Mouse (Mus musculus) brain, embryonic 14.5 days (tissue): ENCODE results near the gene Slc39a11. TPM values are rescaled to one million over a fixed set of nuclear protein-coding genes. Genes with fewer than 3 reads are reported as not detected.

Experiments
- DNase-seq: peaks from one replicate; pipeline ENCODE4 v3.0.0-alpha.2; 2011; ENCODE audit warnings: low read depth
- CTCF ChIP-seq: fragments of 200-500 bp; IDR thresholded peaks from 2 replicates; pipeline ENCODE4 v1.5.1; 2012; ENCODE audit warnings: inconsistent platforms, mild to moderate bottlenecking, moderate library complexity, borderline replicate concordance; ENCODE audit not compliant: insufficient read depth, insufficient read length; ENCODE audit errors: extremely low read depth
- POLR2A ChIP-seq: fragments of 200-500 bp; IDR thresholded peaks from 2 replicates; pipeline ENCODE4 v1.6.1; 2012; ENCODE audit warnings: mild to moderate bottlenecking, inconsistent platforms, borderline replicate concordance; ENCODE audit not compliant: poor library complexity, insufficient read depth, insufficient read length, severe bottlenecking; ENCODE audit errors: extremely low read depth
- polyA plus RNA-seq: library from polyadenylated mRNA; depleted of rRNA; stranded (reverse); fragments of >200 nt; gene quantifications from 2 replicates; pipeline ENCODE4 v1.2.3, GENCODE M21; 2012

The Slc39a11 gene
- polyA plus RNA-seq, 1 experiment, result 24.3 TPM

GRCm38 (mm10) chr11:113512150-113512549 lies 137.7 kb downstream of the Slc39a11 start:
- no peak for DNase-seq
- TF ChIP-seq POLR2A (no peak), CTCF (no peak)

GRCm38 (mm10) chr11:113510969-113511625 lies 138.8 kb downstream of the Slc39a11 start:
- no peak for TF ChIP-seq CTCF
- TF ChIP-seq POLR2A, result no peak
- DNase-seq, result no peak

GRCm38 (mm10) chr11:113510249-113510648 lies 139.6 kb downstream of the Slc39a11 start:
- TF ChIP-seq CTCF, result no peak
- TF ChIP-seq POLR2A, result no peak
- peak; percentile 40 for DNase-seq

- TF ChIP-seq CTCF (no peak), POLR2A (no peak)
- peak; percentile 79 for DNase-seq
Observed at GRCm38 (mm10) chr11:113507716-113508480, 142.0 kb downstream of the Slc39a11 start.

DNA sequence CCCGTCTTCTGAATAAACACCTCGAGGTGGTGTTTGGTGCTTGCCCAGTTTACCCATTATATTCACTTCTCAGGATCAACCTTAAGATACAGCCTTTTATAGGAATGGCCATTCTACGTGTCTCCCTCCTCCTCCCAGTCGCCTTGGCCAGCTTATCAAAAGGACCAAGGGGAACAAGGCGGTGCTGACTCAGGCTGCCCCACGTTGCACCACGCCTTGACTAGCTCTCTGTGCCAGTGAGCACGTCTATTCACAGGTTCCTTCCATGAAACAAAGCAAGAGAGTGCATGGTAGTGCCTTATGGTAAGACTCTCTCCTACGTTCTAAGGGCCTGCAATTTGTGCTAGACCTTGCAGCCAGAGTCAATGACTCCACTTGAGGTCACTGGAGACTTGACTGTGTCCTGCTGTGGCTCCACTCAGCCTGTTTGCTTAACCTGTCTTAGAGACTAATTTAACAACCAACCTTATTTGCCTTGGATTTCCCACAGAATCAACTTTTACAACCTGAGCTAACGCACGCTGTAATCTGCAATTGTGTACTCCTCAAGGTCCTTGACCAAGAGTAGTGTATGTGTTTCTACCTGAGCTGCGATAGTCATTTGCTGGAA lies 144.2 kb downstream of the Slc39a11 start:
- DNase-seq, result no peak
- TF ChIP-seq POLR2A (no peak), CTCF (no peak)

DNA sequence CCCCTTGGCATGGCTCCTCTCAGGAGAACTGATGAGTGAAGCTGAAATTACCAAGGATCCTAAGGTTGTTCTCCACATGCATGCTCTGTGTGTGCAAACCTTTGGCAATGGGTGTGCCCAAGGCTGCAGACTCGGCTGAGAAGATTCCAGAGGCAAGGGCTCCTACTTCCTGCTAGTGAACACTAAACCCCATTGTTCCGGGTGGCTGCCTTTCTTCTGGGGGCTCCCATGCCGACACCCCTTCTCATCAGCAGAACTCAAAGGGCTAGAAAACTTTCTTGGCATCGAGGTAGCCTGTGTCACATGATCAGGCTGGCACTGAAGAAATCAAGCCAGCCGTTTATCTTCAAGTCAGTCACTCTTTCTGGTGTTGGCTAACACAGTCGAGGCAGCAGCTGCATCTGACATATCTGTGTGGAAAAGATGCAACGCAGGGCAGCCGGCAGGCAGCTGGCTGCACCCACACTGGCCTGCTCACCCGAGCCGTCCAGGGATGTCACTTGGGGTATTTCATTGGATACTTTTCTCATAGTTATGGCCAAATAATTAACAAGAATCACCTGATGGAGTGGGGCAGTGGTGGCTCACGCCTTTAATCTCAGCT lies 145.3 kb downstream of the Slc39a11 start:
- TF ChIP-seq POLR2A, result no peak
- no peak for TF ChIP-seq CTCF
- peak; percentile 52 for DNase-seq

GRCm38 (mm10) chr11:113502968-113503367 lies 146.9 kb downstream of the Slc39a11 start:
- no peak for DNase-seq
- no peak for TF ChIP-seq CTCF
- TF ChIP-seq POLR2A, result no peak

GRCm38 (mm10) chr11:113500631-113501305 lies 149.1 kb downstream of the Slc39a11 start:
- DNase-seq, result peak; percentile 67
- no peak for TF ChIP-seq CTCF
- TF ChIP-seq POLR2A, result no peak

DNA sequence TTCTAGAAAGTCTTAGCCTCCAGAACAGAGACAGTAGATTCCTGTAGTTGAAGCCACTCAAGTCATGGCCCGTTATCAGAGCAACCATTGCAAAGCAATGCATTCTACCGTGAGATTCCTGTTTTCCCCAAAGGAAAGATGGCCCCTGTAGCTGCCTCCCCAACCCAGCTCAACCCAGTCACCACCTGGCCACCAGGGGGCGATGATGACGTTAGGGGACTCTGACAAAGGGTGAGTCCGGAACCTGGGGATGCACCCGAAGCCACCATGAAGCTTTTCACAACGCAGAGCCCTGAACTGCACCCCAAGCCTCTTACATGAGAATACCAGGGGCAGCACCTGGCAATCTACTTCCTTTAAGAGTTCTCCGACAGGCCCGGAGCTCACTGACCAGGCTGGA lies 151.0 kb downstream of the Slc39a11 start:
- DNase-seq, result no peak
- TF ChIP-seq POLR2A, result no peak
- peak; percentile 47; the same call in 1 of the 2 replicates for TF ChIP-seq CTCF

DNA sequence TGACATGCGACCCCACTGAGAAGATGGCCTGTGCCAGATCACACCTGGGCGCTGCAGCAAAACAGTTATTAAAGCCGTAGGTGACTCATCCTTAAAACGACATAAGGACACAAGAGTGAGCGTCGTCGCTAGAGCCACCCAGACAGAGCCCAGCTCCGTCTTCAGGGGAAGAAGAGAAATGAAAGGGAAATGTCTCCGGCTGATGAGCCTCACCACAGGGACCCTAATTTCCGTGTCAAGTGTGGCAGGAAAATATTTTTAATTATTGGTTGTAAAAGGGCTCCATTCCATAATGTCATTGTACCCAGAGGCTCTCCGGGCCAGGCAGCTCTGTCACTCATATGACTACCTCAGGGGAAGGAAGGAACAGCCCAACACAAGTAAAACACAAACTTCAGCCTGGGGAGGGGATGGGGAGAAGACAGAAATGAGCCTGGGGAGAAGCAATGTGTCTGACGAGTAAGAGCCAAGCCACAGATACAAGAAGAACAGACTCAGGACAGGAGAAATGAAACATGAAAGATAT lies 155.8 kb downstream of the Slc39a11 start:
- peak; percentile 72 for DNase-seq
- TF ChIP-seq CTCF, result no peak
- TF ChIP-seq POLR2A, result no peak

DNA sequence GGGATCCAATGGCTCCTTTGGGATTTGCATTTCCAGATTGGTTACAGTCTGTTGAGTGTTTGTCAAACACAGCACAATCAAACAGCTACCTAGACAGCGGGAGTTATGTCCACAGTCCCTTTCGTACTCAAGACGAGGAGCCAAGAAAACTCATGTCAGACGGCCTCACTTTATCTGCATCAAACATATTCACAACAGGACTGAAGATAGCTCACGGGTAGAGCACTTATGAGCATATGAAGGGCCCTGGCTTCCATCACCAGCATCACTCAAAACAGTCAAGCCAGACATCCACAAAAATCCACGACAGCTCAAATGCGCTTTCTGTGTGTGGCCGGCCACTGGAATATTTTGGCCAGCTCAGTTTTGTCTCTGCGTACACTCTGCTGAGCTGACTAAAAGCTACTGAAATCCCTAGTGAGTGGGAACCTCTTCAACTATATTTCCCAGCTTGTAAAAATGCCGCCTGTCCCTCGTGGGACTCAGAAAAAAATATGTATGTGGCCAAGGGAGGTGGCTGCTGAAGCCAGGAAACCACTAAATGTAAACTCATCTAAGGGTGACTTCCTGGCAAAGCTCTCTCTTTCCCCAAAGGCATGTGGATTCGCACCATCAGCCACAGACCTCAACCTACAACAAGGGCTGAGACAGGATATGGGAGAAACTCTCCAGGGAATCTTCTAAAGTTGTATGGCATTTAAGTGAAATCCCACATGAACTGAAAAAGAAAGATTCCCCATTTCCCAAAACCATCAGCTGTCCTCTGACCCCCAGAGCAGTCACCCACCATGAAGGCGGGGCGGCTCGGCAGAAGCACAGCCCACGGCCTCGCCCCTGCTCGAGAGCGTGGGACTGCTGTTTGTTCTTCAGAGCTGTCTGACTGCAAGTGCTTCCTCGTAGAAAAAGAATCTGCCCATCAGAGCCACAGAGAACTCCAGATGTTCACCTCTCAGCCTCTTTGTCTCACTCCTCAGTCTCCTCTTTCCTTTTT lies 159.1 kb downstream of the Slc39a11 start:
- TF ChIP-seq POLR2A (no peak), CTCF (no peak)
- no peak for DNase-seq
